Mouse (Mus musculus) kidney, adult 2 months (tissue): ENCODE measurements at regions not wholly inside any gene's neighbourhood (a gene's known extent, or its start where the extent isn't known, plus 50 kb on each side); places are given as distances from the start of the nearest gene placed in this dataset.

Experiments used
- CTCF ChIP-seq: fragments of 200-500 bp; conservative IDR thresholded peaks from 2 replicates; pipeline ENCODE4 v1.5.1; 2011; ENCODE audit warnings: low read depth, mild to moderate bottlenecking, control low read depth, low read length, moderate library complexity, mixed read lengths; ENCODE audit not compliant: insufficient read depth, insufficient read length
- POLR2A ChIP-seq: fragments of 200-500 bp; IDR thresholded peaks from one replicate; pipeline ENCODE4 v1.6.1; 2011; ENCODE audit warnings: low read depth, low read length, control low read depth

GRCm38 (mm10) chr6:64965203-64965602 lies 77.2 kb upstream of the Smarcad1 start:
- TF ChIP-seq POLR2A (no peak), CTCF (no peak)
